Mouse (Mus musculus): ENCODE data around the gene Zdhhc16.
A peak's percentile ranks its signal among the peaks of the same experiment; 100 is the strongest.

Gene Zdhhc16

DNA sequence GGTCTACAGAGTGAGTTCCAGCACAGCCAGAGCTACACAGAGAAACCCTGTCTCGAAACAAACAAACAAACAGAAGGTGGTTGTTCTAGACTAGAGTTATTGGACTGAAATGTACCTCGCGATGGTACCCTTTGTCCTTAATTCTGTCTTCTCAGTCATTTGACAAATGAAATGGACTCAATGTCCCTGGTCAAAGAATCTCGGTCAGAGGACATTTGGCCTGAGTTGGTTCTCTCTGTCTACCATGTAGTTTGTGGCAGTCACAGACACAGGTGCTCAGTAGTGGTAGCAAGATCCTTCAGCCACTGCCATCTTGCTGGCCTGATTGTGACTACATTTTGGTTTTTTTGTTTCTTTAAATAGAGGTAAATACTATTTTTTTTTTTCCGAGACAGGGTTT lies 52.7 kb downstream of the Zdhhc16 start:
- no peak for DNase-seq (ENCODE audit: low spot score in 2 of 2)

DNA sequence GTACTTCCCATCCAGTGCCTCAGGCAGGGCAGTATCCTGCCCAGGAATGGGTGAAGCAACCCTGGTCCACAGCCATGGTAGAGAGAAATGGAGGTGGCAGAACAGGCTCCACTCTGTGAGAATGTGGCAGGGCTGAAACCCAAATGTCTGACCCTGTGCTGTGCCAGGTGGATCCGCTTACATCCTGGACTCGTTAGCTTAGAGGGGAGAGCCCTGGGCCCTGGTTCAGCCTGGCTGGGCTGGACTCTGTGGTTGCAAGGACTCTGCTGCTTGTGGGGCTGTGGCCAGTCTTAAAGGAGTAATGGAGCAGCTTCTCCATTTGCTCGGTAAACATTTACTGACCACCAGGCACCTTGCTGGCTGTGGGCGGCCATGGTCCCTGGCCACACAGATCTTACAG lies 53.9 kb downstream of the Zdhhc16 start:
- DNase-seq (ENCODE audit: low spot score in 2 of 2), result no peak

DNA sequence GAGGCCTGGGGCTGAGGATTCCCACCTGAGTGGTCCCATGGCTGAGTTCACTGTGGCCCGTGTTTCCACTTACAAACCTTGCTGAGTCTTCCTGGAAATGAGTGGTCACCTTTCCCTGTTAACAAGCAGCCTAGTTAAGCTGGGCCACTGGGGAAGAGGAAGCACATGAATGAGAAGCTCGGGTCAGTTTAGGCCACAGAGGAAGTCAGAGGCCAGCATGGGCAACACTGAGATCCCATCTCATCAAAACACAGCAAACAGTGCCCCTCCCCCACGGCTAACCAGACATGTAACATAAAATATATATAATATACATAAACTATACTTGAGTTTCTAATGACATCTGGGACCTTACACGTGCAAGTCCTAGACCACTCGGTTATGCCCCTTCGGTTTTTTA lies 56.5 kb downstream of the Zdhhc16 start:
- DNase-seq (ENCODE audit: low spot score in 2 of 2), result no peak

DNA sequence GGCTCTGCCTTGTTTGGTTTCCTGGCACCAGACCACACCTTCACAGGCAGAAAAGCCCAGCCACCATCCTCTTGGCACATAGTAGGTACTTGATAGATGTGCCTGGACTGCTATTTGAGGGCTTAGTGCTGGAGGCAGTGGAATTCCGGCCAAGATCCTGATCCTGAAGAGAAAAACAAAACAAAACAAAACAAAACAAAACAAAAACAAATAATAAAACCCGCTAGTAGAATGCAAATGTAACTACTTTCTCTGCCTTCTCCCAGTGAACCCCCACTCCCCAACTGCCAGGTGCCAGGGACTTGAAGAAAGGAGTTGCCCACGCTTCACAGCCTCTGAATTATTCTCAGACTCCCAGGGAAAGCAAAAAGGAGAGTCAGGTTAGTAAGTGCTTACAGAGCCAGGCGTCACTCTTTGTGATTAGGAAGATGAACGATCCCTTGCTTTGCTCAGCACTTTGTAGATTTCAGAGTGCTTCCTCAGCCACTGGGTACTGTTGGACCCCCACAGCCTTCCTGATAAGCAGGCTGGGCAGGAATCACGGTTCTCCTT lies 58.7 kb downstream of the Zdhhc16 start:
- no peak for DNase-seq (ENCODE audit: low spot score in 2 of 2)

DNA sequence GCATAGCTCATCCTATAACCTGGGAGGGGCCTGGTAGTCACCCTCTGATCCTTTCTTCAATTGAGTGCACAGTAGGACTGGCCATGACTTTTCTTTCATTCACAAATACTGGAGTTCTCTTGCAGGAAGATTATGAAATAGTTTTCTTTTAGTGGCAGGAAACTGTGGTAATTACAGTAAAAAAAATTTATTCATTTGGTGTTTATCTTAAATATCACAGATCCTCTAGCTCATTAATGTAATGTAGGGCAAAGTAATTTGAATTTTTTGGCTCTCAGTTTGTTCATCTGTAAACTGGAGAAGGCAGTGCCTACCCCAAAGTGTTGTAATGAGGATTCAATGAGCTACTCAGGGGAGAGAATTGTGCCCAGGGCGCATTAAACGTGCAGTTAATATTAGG lies 59.7 kb downstream of the Zdhhc16 start:
- no peak for DNase-seq (ENCODE audit: low spot score in 2 of 2)

DNA sequence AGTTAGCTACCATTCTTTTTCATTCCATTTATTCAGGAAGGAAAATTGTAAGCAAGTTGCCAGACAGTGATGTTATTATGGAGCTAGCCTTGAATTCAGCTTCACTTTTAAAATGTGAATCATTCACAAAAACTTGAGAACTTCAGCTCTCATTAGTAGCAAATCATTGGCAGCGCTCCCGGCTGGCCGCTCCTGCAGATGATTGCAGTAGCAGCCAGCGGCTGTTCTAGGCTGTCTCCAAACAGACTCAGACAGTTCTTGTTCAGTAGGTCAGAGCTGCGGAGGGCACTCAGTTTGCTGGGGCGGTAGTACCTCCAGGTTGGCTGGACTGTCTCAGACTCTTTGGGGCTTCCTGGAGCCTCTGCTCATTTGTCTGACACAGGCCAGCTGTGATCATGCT lies 60.2 kb downstream of the Zdhhc16 start:
- peak in 1 of 2 experiments; percentile 49 for DNase-seq (ENCODE audit: low spot score in 2 of 2)

Data from frontal cortex, postnatal 10 days (tissue).